Mouse (Mus musculus) G1E-ER4 (cell line): ENCODE results near the gene Crabp1. TPM values are rescaled to one million over a fixed set of nuclear protein-coding genes. Genes with fewer than 3 reads are reported as not detected.

Experiments used
- GATA1 ChIP-seq: IDR thresholded peaks from one replicate; pipeline ENCODE4 v1.8.0; 2012; ENCODE audit warnings: low read length, inconsistent platforms
- polyA plus RNA-seq: library from polyadenylated mRNA; stranded (reverse); fragments of >175 nt; gene quantifications from 2 replicates; pipeline ENCODE4 v1.2.3, GENCODE M21; 2012

Gene Crabp1
- polyA plus RNA-seq, 1 experiment: not detected

GRCm38 (mm10) chr9:54752201-54752943 is 12.2 kb upstream of the Crabp1 start:
- no peak for TF ChIP-seq GATA1

GRCm38 (mm10) chr9:54752944-54753295 is 11.6 kb upstream of the Crabp1 start:
- no peak for TF ChIP-seq GATA1

GRCm38 (mm10) chr9:54759592-54759991 is 5.0 kb upstream of the Crabp1 start:
- no peak for TF ChIP-seq GATA1

- TF ChIP-seq GATA1: no peak
Measured at GRCm38 (mm10) chr9:54764091-54764490, 457 bp upstream of the Crabp1 start.

- TF ChIP-seq GATA1: no peak
Measured at GRCm38 (mm10) chr9:54765336-54766085, 963 bp downstream of the Crabp1 start.

- TF ChIP-seq GATA1: no peak
Measured at GRCm38 (mm10) chr9:54770140-54770780, 5.7 kb downstream of the Crabp1 start.

- TF ChIP-seq GATA1: no peak
Measured at GRCm38 (mm10) chr9:54776451-54776982, 12.0 kb downstream of the Crabp1 start.

GRCm38 (mm10) chr9:54779280-54779679 is 14.7 kb downstream of the Crabp1 start:
- TF ChIP-seq GATA1: no peak

- no peak for TF ChIP-seq GATA1
Measured at GRCm38 (mm10) chr9:54782504-54782903, 18.0 kb downstream of the Crabp1 start.

GRCm38 (mm10) chr9:54784003-54784402 is 19.5 kb downstream of the Crabp1 start:
- no peak for TF ChIP-seq GATA1

- TF ChIP-seq GATA1: no peak
Measured at GRCm38 (mm10) chr9:54785215-54785614, 20.7 kb downstream of the Crabp1 start.

GRCm38 (mm10) chr9:54786083-54786482 is 21.5 kb downstream of the Crabp1 start:
- TF ChIP-seq GATA1: no peak

GRCm38 (mm10) chr9:54787760-54788159 is 23.2 kb downstream of the Crabp1 start:
- no peak for TF ChIP-seq GATA1

- no peak for TF ChIP-seq GATA1
Measured at GRCm38 (mm10) chr9:54790271-54790670, 25.7 kb downstream of the Crabp1 start.

GRCm38 (mm10) chr9:54801460-54801961 is 37.0 kb downstream of the Crabp1 start:
- no peak for TF ChIP-seq GATA1
